Mouse (Mus musculus) lung, embryonic 16.5 days (tissue): ENCODE results near the gene Gnpda2. TPM values are rescaled to one million over a fixed set of nuclear protein-coding genes. Genes with fewer than 3 reads are reported as not detected.

Experiments used
- ATAC-seq: fragments of 200-750 bp; cut with Nextera tagmentation; 2 replicates; pipeline ENCODE4 v1.8.0; 2017; ENCODE audit warnings: low read depth, mild to moderate bottlenecking, moderate library complexity
- H3K27ac ChIP-seq: fragments of 300-500 bp; sonication (generic); 2 replicates; pipeline ENCODE4 v1.5.1; 2014; ENCODE audit warnings: mild to moderate bottlenecking, control low read depth, low read length
- H3K27me3 ChIP-seq: fragments of 300-500 bp; sonication (generic); 2 replicates; pipeline ENCODE4 v1.6.1; 2014; ENCODE audit warnings: low read depth, low read length, mixed read lengths; ENCODE audit not compliant: control insufficient read depth, insufficient read depth
- H3K36me3 ChIP-seq: fragments of 300-500 bp; sonication (generic); 2 replicates; pipeline ENCODE4 v1.6.1; 2014; ENCODE audit warnings: low read length; ENCODE audit not compliant: control insufficient read depth, insufficient read depth
- H3K4me1 ChIP-seq: fragments of 300-500 bp; sonication (generic); replicated peaks from 2 replicates; pipeline ENCODE4 v1.6.1; 2014; ENCODE audit warnings: low read length, mixed read lengths; ENCODE audit not compliant: control insufficient read depth, insufficient read depth
- H3K4me2 ChIP-seq: fragments of 300-500 bp; sonication (generic); 2 replicates; pipeline ENCODE4 v1.6.1; 2014; ENCODE audit warnings: low read depth, low read length, control low read depth
- H3K4me3 ChIP-seq: fragments of 300-500 bp; sonication (generic); 2 replicates; pipeline ENCODE4 v1.5.1; 2014; ENCODE audit warnings: mild to moderate bottlenecking, low read length, control low read depth
- H3K9ac ChIP-seq: fragments of 300-500 bp; sonication (generic); 2 replicates; pipeline ENCODE4 v1.6.1; 2014; ENCODE audit warnings: low read length, control low read depth
- H3K9me3 ChIP-seq: fragments of 300-500 bp; sonication (generic); 2 replicates; pipeline ENCODE4 v1.6.1; 2016; ENCODE audit warnings: low read length; ENCODE audit not compliant: control insufficient read depth
- WGBS: fragments of 180-500 bp; shearing (Covaris S2); extraction: QIAGEN DNeasy Blood & Tissue Kit; methylation state at CpG from one replicate; pipeline ENCODE4 v1.1.7; 2014; 5-methylcytosine and 5-hydroxymethylcytosine counted together
- polyA plus RNA-seq: library from polyadenylated mRNA; unstranded; fragments of >200 nt; fragmentation: Nextera tagmentation; extraction: Ambion mirVana; gene quantifications from 2 replicates; pipeline ENCODE4 v1.2.1, GENCODE M21; 2015

Gene Gnpda2
- polyA plus RNA-seq, 1 experiment from 2014 or later: 48.4 TPM

DNA sequence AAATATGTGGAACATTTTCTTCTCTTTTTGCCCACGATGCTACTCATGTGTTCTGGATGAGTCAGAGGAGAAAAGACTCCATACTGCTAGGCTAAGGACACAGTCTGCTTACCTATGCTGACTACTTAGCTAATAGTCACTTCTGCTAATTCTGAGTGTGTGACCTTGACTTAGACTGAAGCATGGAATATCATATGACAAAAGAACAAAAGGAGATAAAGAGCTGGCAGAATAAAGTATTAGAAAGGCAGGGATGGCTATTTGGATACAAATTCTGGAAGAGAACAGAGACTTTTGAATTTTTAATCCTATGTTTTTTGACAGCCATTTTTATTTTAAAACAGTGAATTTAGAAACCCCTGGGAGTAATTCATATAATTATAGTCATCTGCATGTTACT is 50.5 kb downstream of the Gnpda2 start:
- H3K9me3 ChIP-seq: no peaks in the 10 kb centered on the region
- 79% methylated on average over 1 of the region's 1 CpGs for WGBS
- no peaks in the 10 kb centered on the region for H3K27me3 ChIP-seq
- H3K4me2 ChIP-seq: no peak overlapping the region
- no peaks in the 10 kb centered on the region for H3K4me1 ChIP-seq
- H3K4me3 ChIP-seq: no peak overlapping the region
- H3K36me3 ChIP-seq: no peaks in the 10 kb centered on the region
- H3K9ac ChIP-seq: no peak overlapping the region
- no peak for ATAC-seq
- no peak overlapping the region for H3K27ac ChIP-seq

GRCm38 (mm10) chr5:69523944-69524343 is 68.2 kb downstream of the Gnpda2 start:
- Histone ChIP-seq H3K36me3 (no peaks in the 10 kb centered on the region), H3K27me3 (no peaks in the 10 kb centered on the region), H3K4me2 (no peak overlapping the region), H3K9ac (no peak overlapping the region), H3K9me3 (no peaks in the 10 kb centered on the region), H3K27ac (no peak overlapping the region), H3K4me1 (no peaks in the 10 kb centered on the region), H3K4me3 (no peak overlapping the region)
- no peak for ATAC-seq

Other genes with a start within 250 kb of the Gnpda2 start
- gene Yipf7, start 49.7 kb downstream of the Gnpda2 start, polyA plus RNA-seq: 0.60 and 0.68 TPM in 2 replicates
- gene Guf1, start 35.4 kb downstream of the Gnpda2 start, polyA plus RNA-seq: 30.9 and 33.0 TPM in 2 replicates